Mouse (Mus musculus): ENCODE measurements around the gene Med29. TPM values are rescaled to one million over a fixed set of nuclear protein-coding genes. Genes with fewer than 3 reads are reported as not detected.

Med29 gene
- 46.4 and 54.3 TPM in 2 replicates for polyA plus RNA-seq (2014; fragmentation: Nextera tagmentation; extraction: Ambion mirVana)

DNA sequence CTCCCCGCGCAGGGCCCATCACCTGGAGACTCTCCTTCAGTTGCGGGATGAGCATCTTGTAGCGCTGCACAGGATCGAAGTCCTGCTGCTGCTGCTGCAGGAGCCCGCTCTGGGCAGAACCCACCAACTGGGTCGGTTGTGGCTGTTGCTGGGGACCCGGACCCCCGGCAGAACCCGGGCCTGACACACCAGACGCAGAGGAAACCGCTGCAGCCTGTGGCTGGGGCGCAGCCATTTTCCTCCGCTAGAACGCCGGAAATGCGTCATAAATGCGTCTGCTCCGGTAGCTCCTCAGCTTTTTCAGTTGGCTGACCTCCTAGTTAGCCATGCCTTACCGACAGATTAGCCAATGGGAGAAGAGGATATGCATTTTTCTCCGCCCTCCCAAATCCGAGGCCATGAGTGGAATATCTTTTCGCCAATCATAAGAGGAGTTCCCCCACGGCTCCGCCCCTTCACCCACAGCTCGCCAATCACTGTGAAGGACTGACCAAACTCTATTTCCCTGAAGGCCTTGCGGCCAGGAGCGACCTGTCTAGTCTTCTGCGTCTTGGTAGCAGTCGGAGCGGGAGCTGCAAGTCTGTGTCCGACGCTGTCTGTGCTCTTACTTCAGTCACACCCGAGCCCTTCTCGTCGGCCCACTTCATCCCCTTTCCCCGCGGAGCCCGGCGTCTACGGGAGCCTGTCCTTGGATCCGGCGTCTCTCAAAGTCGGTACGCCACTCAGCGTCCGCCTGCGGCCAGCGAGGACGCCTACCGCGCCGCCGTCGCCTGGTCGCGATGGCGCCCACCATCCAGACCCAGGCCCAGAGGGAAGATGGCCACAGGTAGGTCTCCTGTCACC is at the start of gene Med29, which contains the start of gene Paf1:
Med29 (minus strand) TSS at position 280 of the 843 bp plus-strand sequence.
Paf1 (plus strand) TSS at position 523 of the 843 bp plus-strand sequence.
- Histone ChIP-seq H3K9me3 (replicated peaks; ENCODE audit: control insufficient read depth, low read length) (no peaks in the 10 kb centered on the region), H3K4me1 (ENCODE audit: control insufficient read depth, insufficient read depth, low read length) (peaks cover 13% of the 10 kb centered on the region), H3K36me3 (ENCODE audit: control insufficient read depth, insufficient read depth, low read length) (peaks cover 28% of the 10 kb centered on the region), H3K4me2 (peak within 1 kb of the TSS; percentile 93), H3K27ac (ENCODE audit: low read depth, low read length) (peak within 1 kb of the TSS; percentile 73), H3K4me3 (ENCODE audit: low read depth, low read length) (peak within 1 kb of the TSS; percentile 94), H3K9ac (ENCODE audit: low read depth, low read length) (peak within 1 kb of the TSS; percentile 88), H3K27me3 (ENCODE audit: control insufficient read depth, insufficient read depth, low read length) (no peaks in the 10 kb centered on the region)
- under 1% methylated on average over 56 of the region's 58 CpGs for WGBS (ENCODE audit: insufficient replicate concordance)
- ATAC-seq (replicated peaks; ENCODE audit: insufficient number of reproducible peaks, low FRiP score, low TSS enrichment), result peak; percentile 98

DNA sequence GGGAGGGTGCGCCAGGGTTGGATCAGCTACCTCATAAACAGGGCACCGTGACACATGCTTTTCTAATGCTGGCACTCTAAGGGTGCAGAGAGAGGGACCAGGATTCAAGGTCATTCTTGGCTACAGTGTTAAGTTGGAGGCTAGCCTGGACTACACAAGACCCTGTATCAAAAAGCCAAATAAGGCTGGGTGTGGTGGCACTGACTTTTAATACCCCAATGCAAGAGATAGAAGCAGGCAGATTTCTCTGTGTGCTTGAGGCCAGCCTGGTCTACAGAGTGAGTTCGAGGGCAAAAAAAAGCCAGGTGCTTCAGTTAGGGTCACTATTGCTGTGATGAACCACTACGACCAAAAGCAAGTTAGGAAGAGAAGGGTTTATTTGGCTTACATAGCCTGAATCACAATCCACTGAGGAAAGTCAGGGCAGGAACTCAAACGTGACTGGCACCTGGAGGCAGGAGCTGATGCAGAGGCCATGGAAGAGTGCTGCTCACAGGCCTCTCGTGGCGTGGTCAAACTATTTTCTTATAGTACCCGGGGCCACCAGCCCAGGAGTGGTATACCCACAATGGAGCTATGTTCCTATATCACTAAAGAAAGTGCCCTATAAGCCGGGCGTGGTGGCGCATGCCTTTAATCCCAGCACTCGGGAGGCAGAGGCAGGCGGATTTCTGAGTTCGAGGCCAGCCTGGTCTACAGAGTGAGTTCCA is 49.4 kb upstream of the Med29 start:
- WGBS (ENCODE audit: insufficient replicate concordance), result 81% methylated on average over 13 of the region's 14 CpGs
- no peak for ATAC-seq (replicated peaks; ENCODE audit: insufficient number of reproducible peaks, low FRiP score, low TSS enrichment)
- Histone ChIP-seq H3K27me3 (ENCODE audit: control insufficient read depth, insufficient read depth, low read length) (peaks cover 8% of the 10 kb centered on the region), H3K4me3 (ENCODE audit: low read depth, low read length) (no peak overlapping the region), H3K36me3 (ENCODE audit: control insufficient read depth, insufficient read depth, low read length) (no peaks in the 10 kb centered on the region), H3K4me2 (no peak overlapping the region), H3K4me1 (ENCODE audit: control insufficient read depth, insufficient read depth, low read length) (no peaks in the 10 kb centered on the region; the same call in 1 of the 2 replicates), H3K27ac (ENCODE audit: low read depth, low read length) (no peak overlapping the region), H3K9me3 (replicated peaks; ENCODE audit: control insufficient read depth, low read length) (no peaks in the 10 kb centered on the region), H3K9ac (ENCODE audit: low read depth, low read length) (no peak overlapping the region)

- Histone ChIP-seq H3K4me1 (ENCODE audit: control insufficient read depth, insufficient read depth, low read length) (no peaks in the 10 kb centered on the region; the same call in 1 of the 2 replicates), H3K27me3 (ENCODE audit: control insufficient read depth, insufficient read depth, low read length) (peaks cover 5% of the 10 kb centered on the region), H3K9ac (ENCODE audit: low read depth, low read length) (no peak overlapping the region), H3K4me3 (ENCODE audit: low read depth, low read length) (no peak overlapping the region), H3K9me3 (replicated peaks; ENCODE audit: control insufficient read depth, low read length) (no peaks in the 10 kb centered on the region), H3K4me2 (no peak overlapping the region), H3K27ac (ENCODE audit: low read depth, low read length) (no peak overlapping the region), H3K36me3 (ENCODE audit: control insufficient read depth, insufficient read depth, low read length) (no peaks in the 10 kb centered on the region)
- WGBS (ENCODE audit: insufficient replicate concordance), result 39% methylated on average over 2 of the region's 2 CpGs
- no peak for ATAC-seq (replicated peaks; ENCODE audit: insufficient number of reproducible peaks, low FRiP score, low TSS enrichment)
These were observed 48.2 kb upstream of the Med29 start for GRCm38 (mm10) chr7:28440739-28441138.

GRCm38 (mm10) chr7:28438771-28439170 is 46.3 kb upstream of the Med29 start:
- Histone ChIP-seq H3K27me3 (ENCODE audit: control insufficient read depth, insufficient read depth, low read length) (no peaks in the 10 kb centered on the region), H3K27ac (ENCODE audit: low read depth, low read length) (no peak overlapping the region), H3K9ac (ENCODE audit: low read depth, low read length) (no peak overlapping the region), H3K4me1 (ENCODE audit: control insufficient read depth, insufficient read depth, low read length) (peaks cover 13% of the 10 kb centered on the region; the same call in 1 of the 2 replicates), H3K36me3 (ENCODE audit: control insufficient read depth, insufficient read depth, low read length) (no peaks in the 10 kb centered on the region), H3K9me3 (replicated peaks; ENCODE audit: control insufficient read depth, low read length) (no peaks in the 10 kb centered on the region), H3K4me2 (no peak overlapping the region), H3K4me3 (ENCODE audit: low read depth, low read length) (no peak overlapping the region)
- WGBS (ENCODE audit: insufficient replicate concordance), result 72% methylated on average over 2 of the region's 2 CpGs
- no peak for ATAC-seq (replicated peaks; ENCODE audit: insufficient number of reproducible peaks, low FRiP score, low TSS enrichment)

- Histone ChIP-seq H3K9me3 (replicated peaks; ENCODE audit: control insufficient read depth, low read length) (no peaks in the 10 kb centered on the region), H3K9ac (ENCODE audit: low read depth, low read length) (no peak overlapping the region), H3K4me1 (ENCODE audit: control insufficient read depth, insufficient read depth, low read length) (peaks cover 13% of the 10 kb centered on the region; the same call in 1 of the 2 replicates), H3K36me3 (ENCODE audit: control insufficient read depth, insufficient read depth, low read length) (no peaks in the 10 kb centered on the region; the same call in 1 of the 2 replicates), H3K4me2 (no peak overlapping the region), H3K27me3 (ENCODE audit: control insufficient read depth, insufficient read depth, low read length) (no peaks in the 10 kb centered on the region), H3K27ac (ENCODE audit: low read depth, low read length) (no peak overlapping the region), H3K4me3 (ENCODE audit: low read depth, low read length) (no peak overlapping the region)
- ATAC-seq (replicated peaks; ENCODE audit: insufficient number of reproducible peaks, low FRiP score, low TSS enrichment), result no peak
These were observed 45.5 kb upstream of the Med29 start for GRCm38 (mm10) chr7:28437964-28438363.

DNA sequence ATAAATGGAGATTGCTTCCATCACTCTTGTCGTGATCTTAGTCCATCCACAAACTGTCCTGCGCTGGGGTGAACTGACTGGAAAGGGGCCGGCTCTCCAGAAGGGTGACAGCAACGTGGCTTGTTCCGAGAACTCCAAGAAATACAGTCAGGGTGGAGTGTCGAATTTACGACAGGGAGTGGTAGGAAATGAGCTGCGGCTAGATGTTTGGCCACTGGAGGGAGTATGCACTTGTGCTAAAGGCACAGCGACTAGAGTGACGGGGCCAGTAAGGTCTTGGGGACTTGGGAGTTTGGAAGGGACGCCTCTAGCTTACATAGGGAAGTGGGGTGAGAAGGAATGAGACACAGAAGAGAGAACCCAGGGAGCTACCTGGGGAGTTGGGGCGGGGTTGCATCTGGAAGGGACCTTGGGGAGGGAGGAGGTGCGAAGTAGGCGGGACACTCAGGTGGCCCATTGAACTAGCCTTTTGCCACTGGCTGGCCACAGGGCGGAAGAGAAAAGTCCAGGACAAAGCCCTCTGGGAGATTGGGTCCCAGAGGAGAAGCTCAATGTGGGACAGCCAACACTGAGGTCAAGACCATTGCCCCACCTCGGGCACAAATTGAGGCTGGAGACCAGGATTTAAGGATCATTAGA is 44.5 kb upstream of the Med29 start, which contains the start of gene Gmfg:
Gmfg (plus strand) TSS at position 516 of the 639 bp plus-strand sequence.
- peak within 1 kb of the TSS; percentile 80 for H3K9ac ChIP-seq (ENCODE audit: low read depth, low read length)
- H3K27ac ChIP-seq (ENCODE audit: low read depth, low read length), result peak within 1 kb of the TSS; percentile 73
- H3K9me3 ChIP-seq (replicated peaks; ENCODE audit: control insufficient read depth, low read length), result no peaks in the 10 kb centered on the region
- H3K4me2 ChIP-seq, result peak within 1 kb of the TSS; percentile 91
- peak; percentile 19 for ATAC-seq (replicated peaks; ENCODE audit: insufficient number of reproducible peaks, low FRiP score, low TSS enrichment)
- peaks cover 4% of the 10 kb centered on the region; the same call in 1 of the 2 replicates for H3K36me3 ChIP-seq (ENCODE audit: control insufficient read depth, insufficient read depth, low read length)
- H3K4me3 ChIP-seq (ENCODE audit: low read depth, low read length), result peak within 1 kb of the TSS; percentile 95
- 1% methylated on average over 16 of the region's 16 CpGs for WGBS (ENCODE audit: insufficient replicate concordance)
- H3K27me3 ChIP-seq (ENCODE audit: control insufficient read depth, insufficient read depth, low read length), result no peaks in the 10 kb centered on the region
- peaks cover 16% of the 10 kb centered on the region; the same call in 1 of the 2 replicates for H3K4me1 ChIP-seq (ENCODE audit: control insufficient read depth, insufficient read depth, low read length)

DNA sequence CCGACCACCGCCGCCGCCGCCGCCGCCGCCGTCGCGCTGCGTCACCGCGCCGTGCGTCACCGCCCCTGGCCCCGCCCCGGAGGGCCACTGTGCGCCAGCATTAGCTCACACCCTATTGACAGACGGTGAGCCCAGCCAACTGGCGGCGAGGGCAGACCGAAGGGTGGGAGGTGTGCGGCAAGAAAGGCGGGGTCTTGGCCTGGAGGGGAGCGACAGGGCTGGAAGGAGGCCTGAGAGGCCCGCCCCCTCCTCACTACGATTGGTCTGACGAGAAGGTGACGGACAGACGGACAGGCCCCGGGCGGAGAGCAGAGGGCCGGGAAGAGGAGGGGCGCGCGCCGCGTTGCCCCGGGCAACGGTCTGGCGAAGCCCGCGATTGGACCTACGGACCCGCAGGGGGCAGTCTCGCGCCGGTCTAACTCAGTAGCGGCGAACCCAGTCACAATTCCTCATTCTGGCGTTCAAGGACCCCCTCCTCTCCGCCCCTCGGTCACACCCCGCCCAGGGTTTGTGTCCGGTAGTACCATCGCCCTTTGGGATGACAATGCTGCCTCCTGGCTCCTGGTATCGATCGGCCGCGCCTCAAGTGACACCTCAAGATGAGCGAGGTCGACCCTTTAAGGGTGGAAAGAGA is 43.9 kb upstream of the Med29 start:
- Histone ChIP-seq H3K27ac (ENCODE audit: low read depth, low read length) (peak overlapping the region; percentile 73), H3K4me1 (ENCODE audit: control insufficient read depth, insufficient read depth, low read length) (peaks cover 16% of the 10 kb centered on the region; the same call in 1 of the 2 replicates), H3K27me3 (ENCODE audit: control insufficient read depth, insufficient read depth, low read length) (no peaks in the 10 kb centered on the region), H3K9me3 (replicated peaks; ENCODE audit: control insufficient read depth, low read length) (no peaks in the 10 kb centered on the region), H3K36me3 (ENCODE audit: control insufficient read depth, insufficient read depth, low read length) (peaks cover 4% of the 10 kb centered on the region; the same call in 1 of the 2 replicates), H3K9ac (ENCODE audit: low read depth, low read length) (peak overlapping the region; percentile 86), H3K4me2 (peak overlapping the region; percentile 91), H3K4me3 (ENCODE audit: low read depth, low read length) (peak overlapping the region; percentile 95)
- 0% methylated on average over 34 of the region's 64 CpGs for WGBS (ENCODE audit: insufficient replicate concordance)
- peak; percentile 99 for ATAC-seq (replicated peaks; ENCODE audit: insufficient number of reproducible peaks, low FRiP score, low TSS enrichment)
